18 mouse cellular contexts compared by ENCODE assay signal in genomic region chrX:6496374-6496773, GRCm38 (mm10).
DNase-seq lines count a peak whose midpoint lies in the region; ATAC-seq and TF ChIP-seq lines count a peak whose summit lies in the region.
"Had no signal": no experiment of that assay in that cellular context is flagged by ENCODE, and none has a peak within 500 bp of the region (broad histone marks: within the 10 kb centered on the region; RNA-seq: fewer than 3 reads in every experiment).

No protein-coding gene starts in this region.

- TF ChIP-seq CTCF in lung, embryonic 14.5 days (IDR thresholded peaks at IDR 0.05; ENCODE audit: low read depth), result no peak
- no peak for TF ChIP-seq CTCF in lung, adult 2 months (IDR thresholded peaks at IDR 0.05; ENCODE audit: insufficient read depth, low read length)

- ATAC-seq in embryonic facial prominence, embryonic 12.5 days (ENCODE audit: insufficient number of reproducible peaks, insufficient read depth, low FRiP score, low TSS enrichment), result no peak
- ATAC-seq in lung, embryonic 14.5 days (ENCODE audit: insufficient read depth), result no peak
- no peak for ATAC-seq in limb, embryonic 13.5 days (ENCODE audit: low FRiP score, low read depth)
- ATAC-seq in monocyte, adult 5-6 weeks (replicated peaks; ENCODE audit: insufficient number of reproducible peaks, low FRiP score, low TSS enrichment, poor library complexity, severe bottlenecking), result no peak
- ATAC-seq: forebrain, embryonic 16.5 days; liver, postnatal 0 days; midbrain, embryonic 13.5 days had no signal

- no peak overlapping the region for H3K4me2 ChIP-seq in embryonic facial prominence, embryonic 12.5 days (replicated peaks)
- no peak overlapping the region for H3K4me2 ChIP-seq in lung, embryonic 14.5 days
- no peak overlapping the region for H3K4me2 ChIP-seq in limb, embryonic 13.5 days (replicated peaks)
- H3K4me2 ChIP-seq: hindbrain, embryonic 12.5 days; liver, embryonic 11.5 days; midbrain, embryonic 13.5 days had no signal

- no peaks in the 10 kb centered on the region for H3K9me3 ChIP-seq in embryonic facial prominence, embryonic 12.5 days
- no peaks in the 10 kb centered on the region for H3K9me3 ChIP-seq in embryonic facial prominence, embryonic 10.5 days
- H3K9me3 ChIP-seq in lung, embryonic 14.5 days (ENCODE audit: low read depth, low read length), result no peaks in the 10 kb centered on the region
- no peaks in the 10 kb centered on the region for H3K9me3 ChIP-seq in limb, embryonic 13.5 days
- H3K9me3 ChIP-seq: hindbrain, embryonic 12.5 days; megakaryocyte, embryonic 14.5 days; midbrain, embryonic 13.5 days had no signal

- DNase-seq in embryonic facial prominence, embryonic 10.5 days (ENCODE audit: low spot score), result no peak
- DNase-seq in lung, embryonic 14.5 days, result peak; percentile 37
- no peak for DNase-seq in lung, adult 2 months
- peak; percentile 33 for DNase-seq in kidney, postnatal 14 days
- no peak for DNase-seq in retina, postnatal 1 day
- DNase-seq: cerebellum, adult 9-11 months; gastrocnemius, postnatal 14 days; heart, adult 18-20 months; liver, postnatal 0 days; lung, postnatal 36 days had no signal

- H3K36me3 ChIP-seq in embryonic facial prominence, embryonic 12.5 days, result no peaks in the 10 kb centered on the region
- no peaks in the 10 kb centered on the region for H3K36me3 ChIP-seq in embryonic facial prominence, embryonic 10.5 days (replicated peaks)
- H3K36me3 ChIP-seq in lung, embryonic 14.5 days (ENCODE audit: insufficient read depth), result no peaks in the 10 kb centered on the region
- no peaks in the 10 kb centered on the region for H3K36me3 ChIP-seq in limb, embryonic 13.5 days
- H3K36me3 ChIP-seq: hindbrain, embryonic 12.5 days; midbrain, embryonic 13.5 days had no signal

- TF ChIP-seq POLR2A in lung, adult 2 months (IDR thresholded peaks at IDR 0.05; ENCODE audit: borderline replicate concordance, extremely low read depth, low read depth, low read length), result no peak

- no peak overlapping the region for H3K9ac ChIP-seq in embryonic facial prominence, embryonic 12.5 days
- no peak overlapping the region for H3K9ac ChIP-seq in lung, embryonic 14.5 days
- no peak overlapping the region for H3K9ac ChIP-seq in limb, embryonic 13.5 days
- H3K9ac ChIP-seq: hindbrain, embryonic 12.5 days; liver, postnatal 0 days; midbrain, embryonic 13.5 days had no signal

- no peak overlapping the region for H3K4me3 ChIP-seq in embryonic facial prominence, embryonic 12.5 days
- no peak overlapping the region for H3K4me3 ChIP-seq in embryonic facial prominence, embryonic 10.5 days
- no peak overlapping the region for H3K4me3 ChIP-seq in lung, embryonic 14.5 days (ENCODE audit: low read depth, low read length)
- no peak overlapping the region for H3K4me3 ChIP-seq in lung, adult 2 months (replicated peaks; ENCODE audit: extremely low read depth, low read depth, low read length)
- H3K4me3 ChIP-seq in limb, embryonic 13.5 days, result no peak overlapping the region
- H3K4me3 ChIP-seq: hindbrain, embryonic 12.5 days; megakaryocyte, embryonic 14.5 days; midbrain, embryonic 13.5 days had no signal

- H3K27ac ChIP-seq in embryonic facial prominence, embryonic 12.5 days, result peak overlapping the region; percentile 75; the same call in 1 of the 2 replicates
- no peak overlapping the region for H3K27ac ChIP-seq in embryonic facial prominence, embryonic 10.5 days (replicated peaks)
- H3K27ac ChIP-seq in lung, embryonic 14.5 days (ENCODE audit: low read depth), result no peak overlapping the region
- H3K27ac ChIP-seq in limb, embryonic 13.5 days, result 0 out of 2 replicates have a peak overlapping the region, but pooled peaks have one; percentile 28
- H3K27ac ChIP-seq: hindbrain, embryonic 12.5 days; midbrain, embryonic 13.5 days had no signal

- H3K27me3 ChIP-seq in embryonic facial prominence, embryonic 12.5 days, result no peaks in the 10 kb centered on the region
- no peaks in the 10 kb centered on the region for H3K27me3 ChIP-seq in embryonic facial prominence, embryonic 10.5 days (replicated peaks; ENCODE audit: low read depth, poor library complexity, severe bottlenecking)
- H3K27me3 ChIP-seq in lung, embryonic 14.5 days (ENCODE audit: insufficient read depth, low read length), result no peaks in the 10 kb centered on the region
- H3K27me3 ChIP-seq in limb, embryonic 13.5 days, result no peaks in the 10 kb centered on the region
- H3K27me3 ChIP-seq: hindbrain, embryonic 12.5 days; midbrain, embryonic 13.5 days had no signal

- H3K4me1 ChIP-seq in embryonic facial prominence, embryonic 12.5 days, result peaks cover 12% of the 10 kb centered on the region
- peaks cover 16% of the 10 kb centered on the region for H3K4me1 ChIP-seq in embryonic facial prominence, embryonic 10.5 days
- 0 out of 2 replicates have a peak, but pooled peaks cover 5% of the 10 kb centered on the region for H3K4me1 ChIP-seq in lung, embryonic 14.5 days (ENCODE audit: insufficient read depth)
- no peaks in the 10 kb centered on the region; the same call in 1 of the 2 replicates for H3K4me1 ChIP-seq in lung, adult 2 months (ENCODE audit: control insufficient read depth, insufficient read depth, low read length)
- peaks cover 14% of the 10 kb centered on the region for H3K4me1 ChIP-seq in limb, embryonic 13.5 days
- H3K4me1 ChIP-seq: hindbrain, embryonic 12.5 days had no signal

- 23% methylated on average over 2 of the region's 2 CpGs for WGBS in embryonic facial prominence, embryonic 12.5 days
- WGBS in embryonic facial prominence, embryonic 10.5 days, result 38% methylated on average over 2 of the region's 2 CpGs
- 15% methylated on average over 2 of the region's 2 CpGs for WGBS in lung, embryonic 14.5 days
- 33% methylated on average over 2 of the region's 2 CpGs for whole genome bisulfite sequencing in lung, adult 2 months
- WGBS in limb, embryonic 13.5 days, result 23% methylated on average over 2 of the region's 2 CpGs

Comparison
In these comparisons a context has a peak if more than half of its experiments do, and no peak if none do; other contexts are left out.
1. H3K27ac ChIP-seq: peak in embryonic facial prominence, embryonic 12.5 days (single experiment) and limb, embryonic 13.5 days (single experiment); none in embryonic facial prominence, embryonic 10.5 days (single experiment) and lung, embryonic 14.5 days (single experiment).
2. DNase-seq: peak in lung, embryonic 14.5 days (single experiment) and kidney, postnatal 14 days (single experiment); none in embryonic facial prominence, embryonic 10.5 days (single experiment), lung, adult 2 months (single experiment) and retina, postnatal 1 day (single experiment).